Mouse (Mus musculus) layer of hippocampus, adult 8-10 months (tissue): ENCODE results near the gene Atp6v0e2. TPM values are rescaled to one million over a fixed set of nuclear protein-coding genes. Genes with fewer than 3 reads are reported as not detected.

Experiments used
- DNase-seq, 2 experiments: peaks; one replicate each; pipeline ENCODE4 v3.0.0; 2022; ENCODE audit warnings: low spot score in 2 of 2
- total RNA-seq, 4 experiments: library from RNA; stranded (reverse); gene quantifications; 2 replicates each; pipeline ENCODE4 v1.2.4; 2022

The Atp6v0e2 gene
- total RNA-seq, 4 experiments from 2014 or later, result 402 to 444 (median 420) TPM

DNA sequence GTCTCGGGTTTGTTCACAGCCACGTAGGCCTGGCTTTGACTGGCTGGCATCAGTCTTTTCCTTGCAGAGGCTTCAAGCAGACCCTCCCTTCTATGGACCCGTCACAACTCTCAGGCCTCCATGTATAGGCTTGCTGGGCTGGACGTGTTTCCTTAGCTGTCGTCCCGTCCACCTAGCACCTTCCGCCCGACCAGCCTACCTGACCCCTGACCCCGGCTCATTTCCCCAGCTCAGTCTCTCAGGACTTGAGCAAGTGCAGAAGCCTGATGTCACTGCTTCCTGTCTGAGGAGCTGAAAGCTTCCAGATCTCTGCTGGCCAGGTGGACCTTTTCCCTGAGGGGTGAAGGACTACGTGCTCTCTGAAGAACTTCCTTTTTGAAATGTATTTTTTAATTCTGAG lies 35.9 kb downstream of the Atp6v0e2 start:
- DNase-seq, result no peak

GRCm38 (mm10) chr6:48573981-48574380 lies 36.6 kb downstream of the Atp6v0e2 start:
- DNase-seq, result no peak

GRCm38 (mm10) chr6:48578736-48579135 lies 41.3 kb downstream of the Atp6v0e2 start:
- DNase-seq, result no peak

DNA sequence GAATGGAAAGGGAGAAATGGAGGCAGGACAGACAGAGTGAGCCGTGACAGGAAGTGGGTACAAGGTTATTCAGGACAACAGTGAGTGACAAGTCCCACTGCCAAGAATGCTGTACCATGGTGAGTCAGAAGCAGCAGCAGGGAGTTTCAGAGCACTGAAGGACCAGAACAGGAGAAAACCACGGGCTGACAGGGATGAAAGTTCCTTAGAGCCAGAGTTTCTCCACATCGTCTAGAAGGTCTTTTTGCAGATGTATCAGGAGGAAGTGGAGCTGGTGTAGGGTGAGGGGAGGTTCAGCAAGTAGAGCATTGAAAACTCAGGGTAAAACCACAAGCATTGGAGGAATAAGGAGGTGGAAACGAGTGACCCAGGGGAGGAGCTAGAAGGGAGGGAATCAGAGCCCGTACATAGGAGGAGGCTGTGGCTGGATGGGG lies 41.8 kb downstream of the Atp6v0e2 start:
- no peak for DNase-seq

- no peak for DNase-seq
Measured at GRCm38 (mm10) chr6:48581257-48581656, 43.8 kb downstream of the Atp6v0e2 start.

DNA sequence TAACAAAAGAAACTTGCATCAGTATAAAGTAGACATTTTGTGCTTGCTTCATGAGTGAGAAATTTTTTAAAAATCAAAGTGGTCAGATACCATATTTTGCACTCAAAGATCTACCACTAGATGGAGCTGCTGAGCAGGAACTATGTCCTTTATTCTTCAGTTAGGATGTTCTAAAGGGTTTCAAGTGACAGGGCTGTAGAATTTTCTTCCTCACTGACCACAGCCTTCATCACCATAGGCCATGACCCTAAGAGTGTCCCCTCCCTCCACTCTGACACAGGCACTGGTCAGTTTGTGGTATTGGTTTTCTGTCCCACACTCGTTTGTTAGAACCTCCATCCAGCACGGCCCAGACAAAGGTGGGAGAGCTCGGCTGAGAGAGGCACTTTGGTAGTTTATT lies 44.6 kb downstream of the Atp6v0e2 start:
- DNase-seq, result no peak

- DNase-seq, result no peak
Measured at GRCm38 (mm10) chr6:48589194-48589750, 51.9 kb downstream of the Atp6v0e2 start, which contains the start of gene Gm45021. Gene Gm45021 (plus strand): TSS chr6:48589610.

Other genes with a start within 250 kb of the Atp6v0e2 start
- 10 to 100 TPM; 36.8 to 51.8 (median 42.4) TPM for gene Krba1, start 142.0 kb upstream of the Atp6v0e2 start, total RNA-seq
- 10 to 100 TPM; 24.6 to 32.2 (median 28.2) TPM for gene Zfp467, start 91.8 kb upstream of the Atp6v0e2 start, total RNA-seq
- gene Sspo, start 89.4 kb upstream of the Atp6v0e2 start, total RNA-seq, result 1 to 10 TPM in 3 of 4 experiments, under 1 TPM in 1; 0.39 to 2.1 (median 1.2) TPM
- 10 to 100 TPM; 33.0 to 38.0 (median 35.2) TPM for gene Lrrc61, start 17.2 kb downstream of the Atp6v0e2 start, total RNA-seq
- gene Rarres2, start 35.2 kb downstream of the Atp6v0e2 start, total RNA-seq, result 10 to 100 TPM; 16.6 to 32.1 (median 21.9) TPM
- not detected for gene Gm45021, start 52.0 kb downstream of the Atp6v0e2 start, total RNA-seq
- gene Repin1, start 56.3 kb downstream of the Atp6v0e2 start, total RNA-seq, result 10 to 100 TPM; 46.3 to 57.9 (median 53.6) TPM
- 10 to 100 TPM in 1 of 4 experiments, 1 to 10 TPM in 1, not detected in 2; 1.2 to 10.6 TPM for gene Gm44965, start 56.3 kb downstream of the Atp6v0e2 start, total RNA-seq
- 10 to 100 TPM in 1 of 4 experiments, 1 to 10 TPM in 3; 7.7 to 10.6 (median 9.1) TPM for gene Zfp775, start 64.4 kb downstream of the Atp6v0e2 start, total RNA-seq
- 10 to 100 TPM; 11.8 to 14.8 (median 13.2) TPM for gene AI854703, start 89.1 kb downstream of the Atp6v0e2 start, total RNA-seq
- 1 to 10 TPM in 1 of 4 experiments, under 1 TPM in 3; 0.56 to 1.1 (median 0.89) TPM for gene Gimap8, start 109.6 kb downstream of the Atp6v0e2 start, total RNA-seq
- gene Gimap9, start 138.5 kb downstream of the Atp6v0e2 start, total RNA-seq, result under 1 TPM; 0.35 to 0.54 (median 0.41) TPM
- gene Gimap4, start 146.9 kb downstream of the Atp6v0e2 start, total RNA-seq, result under 1 TPM in 2 of 4 experiments, not detected in 2; 0.31 to 0.48 TPM
- 1 to 10 TPM; 3.7 to 4.5 (median 4.2) TPM for gene Gimap6, start 170.6 kb downstream of the Atp6v0e2 start, total RNA-seq
- 1 to 10 TPM in 2 of 4 experiments, not detected in 2; 1.5 to 3.0 TPM for gene Gm28053, start 181.0 kb downstream of the Atp6v0e2 start, total RNA-seq
- not detected for gene Gimap7, start 181.0 kb downstream of the Atp6v0e2 start, total RNA-seq
- gene Gimap1, start 201.4 kb downstream of the Atp6v0e2 start, total RNA-seq, result 1 to 10 TPM in 3 of 4 experiments, under 1 TPM in 1; 0.85 to 2.5 (median 1.6) TPM
- 1 to 10 TPM in 1 of 4 experiments, under 1 TPM in 3; 0.47 to 1.7 (median 0.74) TPM for gene Gimap5, start 208.6 kb downstream of the Atp6v0e2 start, total RNA-seq
- not detected for gene Gimap3, start 233.2 kb downstream of the Atp6v0e2 start, total RNA-seq